Mouse (Mus musculus): ENCODE results near the gene Klf13.
A peak's percentile ranks its signal among the peaks of the same experiment; 100 is the strongest.

The Klf13 gene

DNA sequence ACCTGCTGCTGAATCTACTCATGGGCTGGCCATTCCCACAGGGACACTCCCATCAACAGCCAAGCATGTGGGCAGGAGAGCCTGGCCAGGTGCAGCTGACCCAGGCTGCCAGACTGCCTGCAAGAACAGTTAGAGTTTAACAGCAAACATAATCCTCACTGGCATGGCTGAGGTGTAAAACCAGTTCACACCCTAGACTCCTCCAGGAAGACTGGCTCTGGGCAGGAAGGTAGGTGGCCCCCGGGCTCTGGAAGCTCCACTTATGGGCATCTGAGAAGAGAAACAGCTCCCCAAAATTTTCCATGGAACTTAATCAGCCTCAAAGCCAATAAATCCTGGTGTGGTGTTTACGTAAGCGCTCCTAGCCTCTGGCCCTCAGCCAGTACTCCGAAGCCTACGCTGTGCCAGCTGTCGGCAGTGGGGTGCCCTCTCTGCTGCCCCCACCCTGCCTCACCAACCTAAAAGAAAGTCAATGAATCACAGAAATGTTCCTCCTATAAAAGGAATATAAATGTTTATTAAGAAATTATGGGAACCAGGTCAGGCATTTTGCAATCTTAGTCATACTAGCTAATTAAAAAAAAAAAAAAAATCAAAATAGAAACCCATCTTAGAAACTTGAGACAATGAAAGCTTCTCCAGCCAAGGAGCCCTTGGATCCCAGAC is 13.8 kb downstream of the Klf13 start:
- DNase-seq: peak; percentile 92

DNA sequence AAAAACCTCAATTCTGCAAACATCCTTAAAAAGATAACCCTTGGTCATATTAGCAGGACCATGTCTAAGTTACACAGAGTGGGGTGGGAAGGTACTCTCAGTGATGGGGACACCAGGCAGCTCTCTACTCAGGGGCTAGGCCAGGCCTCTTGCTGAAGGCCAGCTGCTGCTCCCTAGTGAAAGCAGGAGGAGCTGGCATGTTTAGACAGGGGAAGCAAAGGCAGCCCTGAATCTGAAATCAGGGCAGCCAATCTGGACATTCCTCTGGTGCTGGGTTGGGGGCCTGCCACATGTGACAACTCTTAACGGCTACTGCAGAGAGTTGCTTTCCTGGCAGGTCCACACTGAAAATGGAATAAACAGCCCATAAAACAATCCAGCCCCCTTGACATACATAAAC is 14.6 kb downstream of the Klf13 start:
- DNase-seq: no peak

- no peak for DNase-seq
These were observed 15.7 kb downstream of the Klf13 start for GRCm38 (mm10) chr7:63922975-63923374.

DNA sequence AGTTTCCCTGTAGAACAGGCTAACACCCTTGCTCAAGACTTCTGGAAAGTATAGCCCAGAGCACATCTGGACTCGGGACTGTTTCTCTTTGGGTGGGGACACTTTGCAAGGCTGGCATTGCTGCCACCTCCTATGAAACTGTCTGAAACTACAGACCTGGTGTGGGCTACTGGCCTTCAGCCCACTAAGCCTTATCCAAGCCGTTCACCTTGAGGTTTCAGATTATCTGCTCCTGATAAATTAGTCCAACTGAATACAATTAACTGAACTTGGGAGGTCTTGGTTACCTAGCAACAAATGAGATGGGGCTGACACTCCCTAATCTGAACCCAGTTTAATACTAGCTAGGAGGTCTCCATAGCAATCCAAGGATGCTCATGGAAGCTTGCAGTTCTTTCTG is 16.1 kb downstream of the Klf13 start:
- no peak for DNase-seq

- DNase-seq: no peak
These were observed 16.7 kb downstream of the Klf13 start for GRCm38 (mm10) chr7:63921909-63922562.

DNA sequence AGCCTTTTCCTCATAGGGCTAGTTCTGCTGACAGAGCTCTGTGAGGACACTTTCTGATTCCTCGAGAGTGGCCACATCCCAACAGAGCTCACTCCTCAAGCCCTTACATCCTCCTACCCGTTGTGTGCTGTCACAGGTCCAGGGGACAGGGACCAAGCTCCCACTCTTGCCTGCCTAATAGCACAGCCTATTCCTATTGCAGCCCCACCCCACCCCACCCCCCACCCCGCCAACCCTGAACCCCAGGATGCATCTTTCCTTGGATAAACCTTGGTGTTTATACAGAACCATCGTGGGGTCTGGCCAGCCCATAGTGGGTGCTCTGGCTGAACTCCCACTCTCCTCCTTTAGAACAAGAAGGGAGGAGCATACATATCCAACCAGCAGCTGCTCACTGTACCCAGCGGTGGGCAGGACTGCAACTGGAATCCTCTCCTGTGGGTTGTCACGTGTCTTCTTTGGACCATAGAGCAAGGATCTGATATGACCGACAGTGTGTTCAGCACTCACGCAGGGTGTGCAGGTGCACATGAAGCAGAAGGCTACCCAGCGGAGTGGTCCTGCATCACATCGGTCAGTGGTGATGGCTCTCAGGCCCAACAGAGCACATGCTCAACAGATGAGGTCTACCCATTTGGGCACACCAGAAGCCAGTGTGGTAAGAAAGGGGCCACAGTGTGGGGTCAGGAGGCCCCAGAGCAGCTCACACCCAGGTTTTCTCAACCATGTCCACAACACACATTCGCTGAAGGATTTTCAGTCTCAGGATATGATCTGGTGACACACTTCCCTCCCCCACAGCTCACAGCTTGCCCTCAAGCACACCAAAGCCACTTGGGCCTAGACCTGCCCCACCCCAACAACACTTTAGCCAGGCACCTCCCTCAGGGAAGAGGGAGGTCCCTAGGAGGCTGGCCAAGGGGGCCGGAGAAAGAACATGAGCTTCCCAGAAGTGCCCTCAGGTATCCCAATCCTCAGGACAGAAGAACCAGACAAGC is 19.6 kb downstream of the Klf13 start:
- DNase-seq: peak; percentile 89

DNA sequence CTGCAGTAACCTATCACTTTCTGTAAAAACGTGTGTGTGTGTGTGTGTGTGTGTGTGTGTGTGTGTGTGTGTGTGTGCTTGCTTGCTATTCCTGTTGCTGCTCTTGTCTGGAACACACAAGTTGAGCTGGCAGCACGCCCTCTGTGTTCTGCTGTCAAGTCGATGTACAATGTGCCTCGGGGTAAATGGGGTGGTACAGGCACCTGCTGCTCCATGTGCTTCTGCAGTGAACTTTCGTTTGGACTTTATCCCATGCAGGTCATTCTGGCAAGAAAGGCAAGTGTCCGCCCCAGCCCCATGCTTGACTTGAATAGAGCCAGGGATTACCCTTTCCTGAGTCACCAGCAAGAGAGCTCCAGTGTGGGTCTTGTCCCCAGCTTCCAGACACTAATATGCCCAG is 21.0 kb downstream of the Klf13 start:
- DNase-seq: peak; percentile 89

DNA sequence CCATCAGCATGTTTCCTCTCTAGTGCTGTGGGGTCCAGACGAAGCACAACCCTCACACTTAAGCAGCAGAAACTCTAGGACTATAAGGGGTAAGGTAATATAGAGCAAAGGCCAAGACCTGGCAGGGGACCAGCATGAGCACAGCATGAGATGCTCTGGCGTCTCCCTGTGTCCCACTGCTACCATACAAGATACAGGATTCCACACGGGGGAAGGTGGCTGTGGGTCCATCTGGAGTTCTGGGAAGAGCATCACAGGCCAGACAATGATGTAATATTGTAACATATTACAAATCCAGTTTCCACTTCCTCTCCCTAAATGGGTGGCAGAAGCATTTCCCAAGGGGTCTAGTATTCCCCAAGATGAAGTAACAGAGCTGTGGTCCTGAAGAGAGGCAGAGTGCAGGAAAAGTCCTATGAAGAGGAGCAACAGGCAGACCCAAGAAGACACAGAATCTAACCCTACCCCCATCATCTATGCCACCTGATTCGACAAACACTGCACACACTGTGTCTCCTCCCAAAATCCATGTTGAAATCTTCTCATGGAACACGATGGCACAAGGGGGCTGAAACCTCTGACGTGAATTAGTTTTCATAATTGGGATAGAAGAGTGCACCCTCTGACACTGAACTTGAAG is 22.3 kb downstream of the Klf13 start, which contains the start of gene E030018B13Rik:
Gene E030018B13Rik, plus strand, starts transcription at position 590 of the 640 bp plus-strand sequence.
- no peak for DNase-seq

GRCm38 (mm10) chr7:63914891-63915290 is 23.8 kb downstream of the Klf13 start:
- no peak for DNase-seq

GRCm38 (mm10) chr7:63913724-63914692 is 24.7 kb downstream of the Klf13 start:
- DNase-seq: peak; percentile 79

DNA sequence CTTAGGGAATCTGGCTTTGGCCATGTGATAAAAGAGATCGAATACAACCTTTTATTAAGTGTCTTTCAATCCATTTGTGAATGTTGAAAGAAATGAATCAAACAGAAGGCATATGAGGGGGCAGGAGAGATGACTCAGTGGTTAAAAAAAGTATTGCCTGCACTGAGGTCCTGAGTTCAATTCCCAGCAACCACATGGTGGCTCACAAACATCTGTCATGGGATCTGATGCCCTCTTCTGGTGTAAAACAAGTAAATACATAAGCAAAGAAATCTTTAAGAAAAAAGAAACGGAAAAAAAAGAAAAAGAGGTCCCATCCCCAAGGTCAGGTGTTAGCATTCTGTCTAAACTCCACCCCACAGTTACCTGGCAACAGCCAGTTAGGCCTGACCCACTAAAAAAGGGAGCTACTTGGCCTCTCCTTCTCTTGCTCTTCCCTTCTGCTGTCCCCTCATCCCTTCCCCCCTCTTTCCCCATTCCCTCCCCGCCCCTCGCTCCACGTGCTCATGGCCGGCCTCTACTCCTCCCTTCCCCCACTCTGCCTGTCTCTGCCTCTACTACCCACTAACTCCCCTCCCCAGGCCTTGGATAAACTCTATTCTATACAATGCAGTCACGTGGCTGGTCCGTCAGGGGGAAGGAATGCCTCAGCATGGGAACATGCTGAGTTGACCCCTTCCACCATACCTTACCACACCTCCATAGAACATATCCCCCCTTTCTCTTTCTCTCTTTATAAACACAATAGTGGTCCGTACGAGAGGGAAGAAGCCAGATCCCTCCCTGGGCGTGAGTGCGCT is 25.6 kb downstream of the Klf13 start:
- no peak for DNase-seq

DNA sequence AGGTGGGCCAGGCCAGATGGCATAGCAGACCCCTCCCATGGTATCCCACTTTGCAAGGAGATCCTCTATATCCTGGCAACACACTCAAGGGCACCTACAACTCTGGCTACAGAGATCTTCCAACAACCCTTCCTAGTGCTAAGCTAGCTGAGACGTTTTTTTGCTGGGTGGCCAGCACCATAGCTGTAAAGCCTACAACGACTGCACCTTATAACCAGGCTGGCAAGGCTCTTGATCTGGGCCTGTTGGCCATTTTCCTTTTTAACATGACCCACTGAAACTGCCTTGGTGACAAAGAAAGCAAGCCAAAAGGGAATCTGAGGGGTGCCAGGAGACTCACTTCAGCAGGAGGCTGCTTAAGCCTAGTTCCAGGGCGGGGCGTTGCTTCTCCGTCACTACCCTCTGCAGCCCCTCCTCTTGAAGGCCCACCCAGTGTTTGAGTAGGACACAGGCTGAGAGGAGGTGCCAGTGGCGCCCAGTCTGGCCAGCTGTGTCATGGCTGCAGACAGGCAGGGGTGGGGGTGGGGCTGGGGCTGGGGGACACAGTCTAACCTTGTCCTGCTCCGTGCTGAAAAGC is 26.4 kb downstream of the Klf13 start:
- DNase-seq: peak; percentile 84

DNA sequence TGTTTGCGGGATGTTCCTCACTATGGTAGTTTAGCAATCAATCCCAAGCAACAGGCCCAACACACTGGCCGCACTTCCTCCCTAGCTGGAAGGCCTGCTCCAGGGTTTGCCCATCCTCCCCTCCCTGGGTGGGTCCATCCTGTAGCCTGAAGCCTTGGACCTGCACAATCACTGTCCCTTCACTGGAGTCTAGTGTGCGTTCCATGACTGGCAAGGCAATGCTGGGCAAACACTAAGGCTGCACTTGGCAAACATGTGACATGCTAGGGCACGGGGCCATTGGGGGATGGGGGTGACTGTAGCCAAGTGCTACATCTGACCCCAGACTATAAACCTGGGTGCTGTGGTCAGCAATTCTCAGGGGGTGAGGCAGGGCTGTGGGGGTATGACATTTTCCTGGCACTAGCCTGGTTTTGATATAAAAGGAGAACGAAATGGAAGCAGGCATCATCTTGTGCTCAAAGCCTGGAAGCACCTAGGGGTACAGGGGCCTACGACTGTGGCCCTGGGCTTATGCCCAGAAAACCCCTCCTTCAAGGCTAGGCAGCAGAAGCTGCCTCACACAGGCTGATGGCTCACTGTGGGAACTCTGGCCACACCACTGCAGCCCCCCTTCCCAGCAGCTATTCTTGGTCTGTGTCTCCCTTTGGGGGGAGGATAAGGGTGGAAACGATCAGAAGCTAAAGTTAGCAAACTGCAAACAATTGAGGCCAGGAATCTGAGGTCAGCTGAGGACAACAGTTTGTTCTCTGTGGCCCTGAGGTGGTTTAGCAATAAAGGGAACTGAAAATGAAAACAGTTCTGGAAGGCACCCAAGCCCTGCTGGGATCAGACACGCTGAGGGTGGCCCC is 27.1 kb downstream of the Klf13 start:
- peak; percentile 94 for DNase-seq

DNA sequence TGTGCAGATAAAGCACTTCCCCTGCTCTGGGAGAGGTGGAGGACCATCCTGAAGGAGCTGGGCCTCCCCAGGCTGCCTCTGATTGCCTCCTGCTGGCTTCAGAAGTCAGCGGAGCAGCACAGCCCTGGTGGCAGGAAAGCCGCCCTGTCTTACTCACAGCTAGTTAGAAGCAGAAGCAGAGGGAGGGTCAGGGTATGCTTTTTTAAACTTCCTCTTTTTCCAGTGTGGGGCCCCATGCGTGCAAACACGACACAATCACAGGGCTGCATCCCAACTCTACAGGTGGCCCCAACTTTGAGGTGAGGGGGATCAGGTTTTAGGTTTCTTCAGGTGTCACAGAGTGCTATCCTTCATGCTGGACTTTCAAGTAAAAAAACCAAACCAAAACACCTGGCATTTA is 27.8 kb downstream of the Klf13 start:
- peak; percentile 79 for DNase-seq

DNA sequence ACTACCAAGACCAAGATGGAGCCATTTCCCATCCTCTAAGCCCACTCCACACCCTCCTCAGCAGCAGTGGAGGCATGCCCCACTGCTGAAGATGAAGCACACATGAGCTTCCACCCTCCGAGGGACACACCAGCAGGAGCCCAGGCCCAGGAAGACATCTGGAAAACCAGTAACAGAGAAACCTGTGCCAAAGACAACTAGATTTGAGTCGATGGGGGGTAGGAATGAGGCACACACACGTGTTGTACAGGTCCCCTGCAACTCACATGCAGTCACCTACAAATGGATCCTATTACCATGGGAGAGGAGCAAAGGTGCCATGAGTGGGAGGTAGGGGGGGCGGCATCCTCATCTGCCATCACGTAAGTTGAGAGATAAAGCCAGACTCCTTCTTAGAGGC is 28.5 kb downstream of the Klf13 start:
- no peak for DNase-seq

DNA sequence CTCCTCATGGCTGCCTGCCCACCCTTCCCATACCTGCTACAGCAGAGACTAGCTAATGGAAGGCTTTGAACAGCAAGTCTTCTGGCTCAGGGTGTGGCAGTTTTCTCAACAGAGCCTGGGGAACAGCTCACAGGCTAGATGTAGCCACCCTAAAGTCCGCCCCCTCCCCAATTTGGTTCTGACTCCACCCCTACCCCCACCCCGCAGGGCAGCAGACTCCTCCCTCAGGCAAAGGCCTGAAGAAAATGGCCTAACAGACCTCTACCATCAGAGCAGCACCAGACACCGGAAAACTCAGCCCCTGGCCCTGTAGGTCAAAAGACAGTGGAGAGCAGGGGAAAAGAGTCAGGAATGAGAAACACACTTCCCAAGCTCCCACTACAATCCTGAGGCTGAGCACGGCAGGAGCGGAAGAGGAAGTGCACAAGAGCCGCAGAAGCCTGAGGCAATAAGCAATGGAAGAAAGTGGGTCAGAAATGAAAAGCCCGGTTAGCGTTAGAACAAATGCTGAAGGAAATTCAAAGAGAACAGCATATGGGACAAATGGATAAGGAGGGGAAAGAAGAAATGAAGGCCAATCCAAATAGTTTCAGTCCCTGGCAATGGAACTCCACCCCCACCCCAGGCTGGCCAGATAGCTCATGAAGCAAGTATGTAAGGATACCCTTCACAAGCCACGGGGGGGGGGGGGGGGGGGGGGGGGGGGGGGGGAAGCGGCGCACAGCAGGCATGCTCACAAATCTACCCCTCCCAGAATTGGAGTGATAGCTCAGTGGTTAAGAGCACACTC is 30.0 kb downstream of the Klf13 start:
- DNase-seq: no peak

DNA sequence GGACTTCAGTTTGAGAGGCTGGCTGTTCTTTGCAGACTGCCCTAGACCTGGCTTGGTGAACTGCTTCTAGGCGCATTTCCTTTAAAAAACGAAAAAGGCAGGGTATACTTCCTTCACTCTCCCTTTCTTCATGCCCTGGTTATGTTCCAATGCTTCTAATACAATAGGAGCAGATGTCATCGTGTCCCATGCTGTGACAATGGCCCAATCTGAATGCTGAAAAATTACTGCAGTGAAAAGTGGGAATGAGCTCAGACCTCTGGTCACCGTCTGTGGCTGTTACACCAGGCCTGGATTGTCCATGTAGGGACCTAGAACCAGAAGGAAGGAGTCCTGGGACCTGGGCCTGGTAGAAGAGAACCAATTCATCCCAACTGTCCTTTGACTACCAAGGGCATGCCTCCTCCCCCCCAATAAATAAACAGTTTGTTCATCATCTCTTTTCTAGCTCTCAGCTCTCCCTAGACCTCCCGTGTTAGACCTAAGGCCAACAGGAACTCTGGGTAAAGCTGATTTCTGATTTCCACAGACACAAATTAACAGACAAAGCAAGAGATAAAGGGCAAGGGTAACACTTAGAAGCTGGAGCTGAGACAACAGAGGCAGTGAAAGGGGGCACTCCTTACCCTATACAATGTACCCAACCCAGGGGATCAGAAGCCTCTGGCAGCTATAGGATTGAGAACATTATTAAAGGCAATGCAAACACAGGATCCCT is 30.8 kb downstream of the Klf13 start:
- DNase-seq: no peak

- DNase-seq: peak; percentile 76
These were observed 33.1 kb downstream of the Klf13 start for GRCm38 (mm10) chr7:63905642-63906041.
